Mouse (Mus musculus) heart, postnatal 4 days (tissue): ENCODE measurements around the gene Cdh23. TPM values are rescaled to one million over a fixed set of nuclear protein-coding genes. Genes with fewer than 3 reads are reported as not detected.

ENCODE experiments used
- DNase-seq: peaks from one replicate; pipeline ENCODE4 v3.0.0; 2021
- total RNA-seq, 2 experiments: library from RNA; stranded (reverse); gene quantifications; 2 replicates each; pipeline ENCODE4 v1.2.3; 2021

Cdh23 gene
- total RNA-seq, 2 experiments from 2014 or later: 4.0 to 4.4 TPM

DNA sequence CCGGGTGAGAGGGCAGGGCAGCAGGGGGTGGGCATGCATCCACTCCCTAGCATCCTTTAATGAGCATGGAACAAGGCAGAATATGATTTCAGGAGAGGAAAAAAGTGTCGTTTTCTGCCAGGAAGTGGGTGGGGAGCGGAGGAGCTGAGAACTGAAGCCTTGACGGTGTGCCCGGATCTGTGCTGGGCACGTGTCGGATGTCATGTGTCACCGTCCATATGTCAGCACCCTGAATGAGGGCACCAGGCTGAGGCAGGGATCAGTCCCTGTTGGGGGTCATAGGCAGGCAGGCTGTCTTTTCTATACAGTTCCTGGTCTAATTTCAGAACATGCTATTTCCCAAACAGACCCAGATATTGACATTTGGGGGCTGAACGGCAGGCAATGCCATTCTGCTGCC, 61.9 kb downstream of the Cdh23 start:
- no peak for DNase-seq

DNA sequence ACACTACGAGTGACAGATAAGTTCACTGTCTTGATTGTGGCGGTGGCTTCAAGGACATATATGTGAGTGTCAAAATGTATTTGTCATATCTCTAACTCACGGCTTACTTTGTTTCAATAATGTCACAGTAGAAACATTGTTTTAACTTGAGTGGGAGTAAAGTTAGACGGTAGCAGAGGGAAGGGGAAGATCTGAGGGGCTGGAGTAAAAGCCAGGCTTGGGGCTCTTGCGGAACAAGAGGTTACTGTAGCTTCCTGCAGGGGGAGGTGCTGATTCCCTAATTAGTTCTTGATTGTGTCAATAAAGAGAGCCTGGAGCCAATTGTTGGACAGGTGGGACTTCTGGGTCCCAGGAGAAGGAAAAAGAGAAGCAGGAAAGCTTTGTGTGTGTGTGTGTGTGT, 70.2 kb downstream of the Cdh23 start:
- DNase-seq: no peak

- no peak for DNase-seq
Observed at GRCm38 (mm10) chr10:60625511-60625910, 70.8 kb downstream of the Cdh23 start.

DNA sequence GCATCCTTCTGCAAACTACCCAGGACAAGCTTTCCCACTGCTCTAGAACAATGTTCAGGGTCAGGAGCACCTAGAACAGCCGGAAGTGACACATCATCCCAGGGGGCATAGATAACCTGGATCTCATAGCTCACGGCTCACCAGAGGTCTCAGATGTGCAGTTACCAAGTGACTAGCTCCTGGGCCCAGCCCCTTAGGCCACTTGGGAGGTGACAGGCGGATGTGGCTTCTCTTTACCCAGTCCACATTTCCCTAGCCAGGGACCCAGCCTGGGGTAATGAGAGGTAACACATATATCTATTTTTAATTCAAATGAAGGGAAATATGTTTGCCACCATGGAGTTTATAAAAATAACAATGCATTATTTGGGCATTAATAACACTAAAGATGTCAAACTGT, 71.3 kb downstream of the Cdh23 start:
- no peak for DNase-seq

- no peak for DNase-seq
Observed at GRCm38 (mm10) chr10:60624217-60624708, 72.0 kb downstream of the Cdh23 start.

- no peak for DNase-seq
Observed at GRCm38 (mm10) chr10:60622836-60623235, 73.5 kb downstream of the Cdh23 start.

DNA sequence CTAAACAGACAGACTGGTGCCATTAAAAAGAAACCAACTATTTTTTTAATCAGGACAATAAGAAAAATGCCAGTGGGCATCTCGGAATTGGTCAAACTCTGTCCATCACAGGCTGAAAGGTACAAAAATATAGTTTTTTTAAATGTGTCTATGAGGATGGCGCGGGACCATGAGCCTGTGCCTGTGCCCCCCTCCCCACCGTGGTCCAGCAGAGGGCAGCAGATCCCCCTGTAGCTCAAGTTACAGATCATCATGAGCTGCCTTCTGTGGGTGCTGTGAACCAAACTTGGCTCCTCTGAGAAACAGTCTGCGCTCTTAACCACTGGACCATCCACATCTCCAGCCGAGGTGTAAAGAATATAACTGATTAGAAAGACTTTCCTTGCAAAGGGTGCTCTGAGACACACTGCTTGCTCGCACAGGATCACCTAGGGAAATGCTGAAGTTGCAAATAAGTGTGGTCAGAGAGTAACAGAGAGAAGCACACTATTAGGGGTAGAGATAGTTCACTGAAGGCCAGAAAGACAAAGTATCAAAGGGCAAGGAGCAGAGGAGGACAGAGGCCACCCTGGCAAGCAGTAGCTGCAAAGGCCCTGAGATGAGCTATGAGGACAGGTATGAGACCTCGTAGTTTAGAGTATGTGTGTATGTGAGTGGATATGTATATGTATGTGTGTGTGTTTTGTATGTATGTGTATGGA, 74.7 kb downstream of the Cdh23 start:
- no peak for DNase-seq

GRCm38 (mm10) chr10:60615898-60616297, 80.4 kb downstream of the Cdh23 start:
- DNase-seq: no peak

- DNase-seq: peak; percentile 21
Observed at GRCm38 (mm10) chr10:60612893-60613292, 83.4 kb downstream of the Cdh23 start.

GRCm38 (mm10) chr10:60607166-60607565, 89.1 kb downstream of the Cdh23 start:
- no peak for DNase-seq

DNA sequence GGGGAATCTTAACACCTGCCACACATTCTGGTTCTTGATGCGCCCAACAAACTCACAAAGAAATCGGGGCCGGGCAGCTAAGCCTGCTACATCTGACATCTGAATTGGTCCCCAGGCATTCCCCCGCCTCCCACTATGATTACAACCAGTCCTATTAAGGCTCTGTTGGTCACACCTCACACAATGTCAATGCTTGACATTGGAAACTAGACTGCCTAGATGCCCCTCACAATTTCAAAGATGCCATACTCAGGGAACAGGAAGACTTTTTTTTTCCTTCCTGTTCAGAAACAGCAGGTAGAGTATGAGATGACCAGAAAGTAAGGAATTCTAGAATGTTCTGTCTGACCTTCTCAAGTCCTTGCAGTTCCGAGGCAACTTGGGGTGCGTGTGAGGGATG, 89.6 kb downstream of the Cdh23 start:
- DNase-seq: no peak

DNA sequence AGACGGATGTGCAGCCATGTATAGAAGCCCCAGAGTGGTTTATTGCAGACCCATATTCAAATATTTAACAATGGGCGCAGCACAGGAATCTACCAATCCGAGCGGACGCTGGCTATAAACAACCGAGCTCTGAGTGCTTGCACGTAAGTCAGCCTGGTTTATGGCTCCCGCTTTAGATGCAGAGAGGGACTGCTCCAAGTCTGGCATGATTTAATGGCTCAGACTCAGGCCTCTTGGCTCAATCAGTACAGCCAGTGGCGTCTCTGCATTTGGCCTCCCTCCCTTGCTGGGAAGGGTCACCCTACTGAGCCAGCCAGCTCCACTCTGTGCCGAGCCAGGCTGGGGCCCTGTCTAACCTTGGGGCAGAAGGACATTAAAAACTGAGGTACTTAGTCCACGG, 94.1 kb downstream of the Cdh23 start:
- DNase-seq: no peak

GRCm38 (mm10) chr10:60595166-60595565, 101.1 kb downstream of the Cdh23 start:
- no peak for DNase-seq

DNA sequence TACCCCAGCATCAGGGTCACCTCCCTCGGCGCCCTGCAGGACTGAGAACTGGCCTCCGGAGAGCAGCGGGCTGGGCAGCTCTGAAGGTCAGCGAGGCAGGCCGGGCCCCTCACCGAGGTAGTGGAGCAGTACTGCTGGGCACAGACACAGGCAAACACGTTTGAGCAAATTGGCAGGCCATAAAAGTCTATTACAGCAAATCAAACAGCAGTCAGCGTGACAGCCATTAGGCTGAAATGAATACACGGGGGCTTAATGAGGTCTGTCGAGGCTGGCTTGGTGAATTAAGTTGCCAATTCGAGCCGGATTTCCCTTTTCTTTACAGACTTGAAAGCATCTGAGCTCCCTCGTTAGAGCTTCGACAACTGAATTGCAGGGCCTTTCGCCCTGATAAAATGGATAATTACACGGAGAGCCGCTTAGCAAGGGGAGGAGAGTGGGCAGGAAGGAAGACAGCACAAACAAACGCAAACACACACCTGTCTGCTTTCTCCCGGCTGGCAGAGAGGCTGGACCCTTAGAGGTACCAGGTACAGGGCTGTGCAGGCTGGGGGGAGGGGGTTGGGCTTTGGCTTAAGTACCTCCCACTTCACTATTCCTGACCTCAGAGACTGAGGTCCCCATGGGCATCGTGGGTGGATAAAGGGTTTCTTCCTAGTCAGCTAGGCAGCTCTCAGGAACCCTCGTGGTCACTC, 103.3 kb downstream of the Cdh23 start:
- no peak for DNase-seq

GRCm38 (mm10) chr10:60591281-60591680, 105.0 kb downstream of the Cdh23 start:
- DNase-seq: no peak

DNA sequence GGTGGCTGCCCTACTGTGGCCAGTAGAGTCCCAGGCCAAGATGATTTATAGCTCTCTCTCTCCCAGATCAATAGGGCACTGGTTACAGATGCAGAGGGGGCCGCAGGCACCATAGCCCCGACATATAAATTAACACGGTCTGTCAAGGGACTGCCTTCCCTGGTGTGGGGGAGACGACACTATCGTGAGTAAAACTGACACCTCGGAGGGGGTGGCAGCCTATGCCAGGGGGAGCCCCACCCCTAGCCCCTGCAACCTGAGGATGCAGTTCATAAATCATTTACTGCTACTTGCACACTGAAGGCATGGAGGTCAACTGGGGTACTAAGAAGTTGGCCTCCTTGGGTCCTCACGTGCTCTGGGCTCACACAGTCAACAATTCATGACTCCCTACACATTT, 106.0 kb downstream of the Cdh23 start:
- no peak for DNase-seq

DNA sequence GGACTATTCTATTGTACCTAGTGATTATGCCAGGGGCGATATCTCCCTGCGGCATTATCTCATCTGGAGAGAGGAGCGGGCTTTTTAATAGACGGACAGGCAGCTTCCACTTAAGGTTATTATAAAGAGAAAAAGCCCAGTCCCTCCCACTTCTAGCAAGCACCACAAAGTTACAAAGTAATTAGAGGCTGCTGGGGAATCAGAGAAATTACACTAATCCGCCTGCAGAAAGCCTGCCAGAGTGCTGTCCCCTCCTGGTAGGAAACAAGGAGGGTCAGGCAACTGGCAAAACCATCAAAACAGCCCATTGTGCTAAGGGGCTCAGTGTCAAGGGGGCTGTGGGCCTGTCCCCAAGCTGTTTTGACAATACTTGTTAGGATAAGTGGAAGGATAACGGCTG, 110.6 kb downstream of the Cdh23 start:
- no peak for DNase-seq

DNA sequence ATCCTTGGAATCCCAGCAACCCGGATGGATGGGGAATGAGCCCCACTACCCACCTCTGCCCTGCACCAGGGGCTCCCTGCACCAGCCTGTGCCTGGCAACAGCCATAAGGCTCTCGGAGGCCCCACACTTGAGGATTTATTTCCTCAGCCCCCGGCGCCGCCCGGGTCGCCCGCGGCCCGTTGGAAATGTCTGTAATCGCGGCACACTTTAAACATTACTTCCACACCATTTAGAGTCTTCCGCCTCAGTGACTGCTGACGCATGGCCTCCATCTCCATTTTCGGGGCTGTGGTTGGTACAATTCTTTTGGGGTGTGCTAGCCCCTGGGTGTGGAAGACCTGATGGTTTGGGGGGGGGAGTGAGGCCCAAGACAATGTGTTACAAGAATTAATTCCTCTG, 113.3 kb downstream of the Cdh23 start:
- no peak for DNase-seq

GRCm38 (mm10) chr10:60580666-60581065, 115.6 kb downstream of the Cdh23 start:
- DNase-seq: no peak

GRCm38 (mm10) chr10:60578738-60579538, 117.4 kb downstream of the Cdh23 start:
- no peak for DNase-seq

DNA sequence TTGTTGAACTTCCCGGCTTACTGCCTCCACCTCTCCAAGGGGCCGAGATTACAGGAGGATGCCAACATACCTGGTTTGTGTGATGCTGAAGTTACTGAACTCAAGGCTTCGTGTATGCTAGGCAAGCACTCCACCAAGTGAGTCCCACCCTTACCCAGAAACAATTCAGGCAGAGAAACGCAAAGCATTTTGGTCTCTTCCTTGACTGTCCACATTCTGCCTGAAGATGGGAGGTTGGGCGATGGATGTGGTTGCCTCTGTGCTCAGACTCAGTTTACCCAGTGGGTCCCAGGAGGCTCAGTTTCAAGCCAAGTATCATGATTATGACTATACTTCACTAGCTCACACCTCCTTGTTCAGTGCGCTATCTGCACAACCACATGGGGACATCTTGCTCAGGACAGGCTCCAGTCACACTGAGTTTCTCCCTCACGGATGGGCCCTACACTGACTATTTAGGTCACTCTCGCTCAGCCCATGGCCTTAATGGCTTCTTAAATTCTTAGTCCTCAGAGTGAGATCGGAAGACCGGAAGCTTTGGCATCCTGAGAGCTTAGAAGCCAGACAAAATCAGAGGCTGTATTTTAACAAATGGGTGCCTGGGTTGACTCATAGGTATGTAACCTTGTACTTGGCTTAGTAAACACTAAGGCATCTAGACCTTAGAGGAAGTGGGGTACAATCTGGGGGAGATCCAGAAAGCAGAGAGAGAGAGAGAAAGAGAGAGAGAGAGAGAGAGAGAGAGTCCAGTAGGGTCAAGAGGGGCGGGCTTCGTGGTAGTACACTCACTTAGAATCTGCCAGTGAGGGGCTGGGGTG, 118.2 kb downstream of the Cdh23 start:
- DNase-seq: no peak
